Mouse (Mus musculus): Measurements from ENCODE around the gene Tbc1d14.

Gene Tbc1d14

GRCm38 (mm10) chr5:36553886-36554285 is 39.2 kb downstream of the Tbc1d14 start:
- DNase-seq (ENCODE audit: low spot score in 2 of 2): no peak

GRCm38 (mm10) chr5:36553056-36553606 is 39.9 kb downstream of the Tbc1d14 start:
- no peak for DNase-seq (ENCODE audit: low spot score in 2 of 2)

DNA sequence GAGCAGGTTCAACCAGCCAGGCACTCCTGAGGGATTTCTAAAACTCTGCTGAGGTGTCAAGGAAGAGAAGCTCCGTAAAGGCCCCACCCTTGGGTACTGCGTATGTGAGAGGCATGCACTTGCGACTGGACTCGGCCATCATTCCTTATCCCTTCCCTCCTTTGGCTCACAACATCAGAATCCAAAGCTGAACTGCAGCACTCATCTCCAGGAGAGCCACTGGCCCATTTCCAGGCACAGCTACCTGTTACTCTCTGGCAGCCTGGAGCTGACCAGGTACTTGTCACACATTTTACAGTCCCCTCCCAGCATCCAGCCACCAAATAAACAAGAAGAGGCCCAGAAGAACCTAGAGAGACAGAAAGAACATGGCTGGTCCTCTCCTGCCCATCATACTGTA is 40.7 kb downstream of the Tbc1d14 start:
- no peak for DNase-seq (ENCODE audit: low spot score in 2 of 2)

- no peak for DNase-seq (ENCODE audit: low spot score in 2 of 2)
Observed at GRCm38 (mm10) chr5:36549243-36549642, 43.8 kb downstream of the Tbc1d14 start.

DNA sequence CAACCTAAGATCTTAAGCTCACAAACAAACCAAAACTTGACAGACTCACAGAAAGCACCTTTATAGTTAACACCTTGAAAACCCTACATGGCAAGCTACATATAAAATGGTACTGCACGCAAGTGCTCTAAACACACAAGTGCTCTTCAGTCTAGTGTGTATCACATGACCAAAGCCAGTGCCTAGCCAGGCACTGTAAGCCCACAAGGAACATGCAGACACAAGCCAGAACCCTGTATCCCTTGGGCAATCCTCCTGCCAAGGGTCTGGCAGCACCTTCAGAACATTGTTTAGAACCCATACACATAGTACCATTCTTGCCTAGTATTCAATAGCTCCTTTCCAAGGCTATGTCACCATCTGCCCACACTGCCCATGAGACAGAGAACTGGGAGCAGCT is 48.3 kb downstream of the Tbc1d14 start:
- DNase-seq (ENCODE audit: low spot score in 2 of 2): no peak

DNA sequence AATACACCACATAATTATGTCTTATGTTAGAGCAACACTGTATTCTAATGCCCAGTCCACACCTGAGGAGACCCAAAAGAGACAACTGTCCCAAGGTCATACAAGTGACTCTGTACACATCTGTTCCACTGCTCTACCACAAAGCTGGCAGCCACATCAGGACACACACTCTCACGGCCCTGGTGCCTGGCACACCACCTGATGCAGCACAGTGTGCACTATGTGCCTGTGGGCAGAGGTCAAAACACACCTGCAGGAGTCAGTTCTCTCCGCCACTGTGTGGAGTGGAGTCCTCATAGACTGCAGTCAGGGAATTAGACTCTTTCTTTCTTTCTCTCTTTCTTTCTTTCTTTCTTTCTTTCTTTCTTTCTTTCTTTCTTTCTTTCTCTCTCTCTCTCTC is 52.1 kb downstream of the Tbc1d14 start:
- no peak for DNase-seq (ENCODE audit: low spot score in 2 of 2)

GRCm38 (mm10) chr5:36538576-36539187 is 54.4 kb downstream of the Tbc1d14 start:
- DNase-seq (ENCODE audit: low spot score in 2 of 2): no peak

- no peak for DNase-seq (ENCODE audit: low spot score in 2 of 2)
Observed at GRCm38 (mm10) chr5:36536424-36536823, 56.7 kb downstream of the Tbc1d14 start.

- no peak for DNase-seq (ENCODE audit: low spot score in 2 of 2)
Observed at GRCm38 (mm10) chr5:36535438-36536176, 57.5 kb downstream of the Tbc1d14 start.

DNA sequence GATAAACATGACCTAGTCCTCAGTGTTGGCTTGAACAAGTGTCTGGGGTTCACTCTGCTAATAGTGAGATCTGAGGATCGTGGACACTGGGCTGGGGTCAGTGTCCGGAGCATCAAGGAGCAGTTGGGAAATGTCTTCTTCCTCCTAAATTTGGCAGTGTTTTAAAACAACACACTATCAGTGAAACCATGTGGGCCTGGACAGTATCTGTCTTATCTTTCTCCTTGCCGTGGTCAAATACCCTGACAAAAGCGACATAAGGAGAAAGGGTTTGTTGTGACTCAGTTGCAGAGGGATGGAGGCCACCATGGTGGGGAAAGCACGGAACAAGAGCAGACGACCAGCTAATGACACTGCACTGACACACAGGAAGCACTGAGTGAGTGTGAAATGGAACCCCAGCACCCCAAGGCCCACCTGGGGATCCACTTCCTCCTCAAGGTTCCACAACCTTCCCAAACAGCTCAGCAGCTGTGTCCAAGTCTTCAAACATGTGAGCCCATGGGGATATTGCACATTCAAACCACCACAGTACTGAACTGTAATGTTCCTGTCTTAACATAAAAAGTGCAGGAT is 58.5 kb downstream of the Tbc1d14 start:
- DNase-seq (ENCODE audit: low spot score in 2 of 2): no peak

DNA sequence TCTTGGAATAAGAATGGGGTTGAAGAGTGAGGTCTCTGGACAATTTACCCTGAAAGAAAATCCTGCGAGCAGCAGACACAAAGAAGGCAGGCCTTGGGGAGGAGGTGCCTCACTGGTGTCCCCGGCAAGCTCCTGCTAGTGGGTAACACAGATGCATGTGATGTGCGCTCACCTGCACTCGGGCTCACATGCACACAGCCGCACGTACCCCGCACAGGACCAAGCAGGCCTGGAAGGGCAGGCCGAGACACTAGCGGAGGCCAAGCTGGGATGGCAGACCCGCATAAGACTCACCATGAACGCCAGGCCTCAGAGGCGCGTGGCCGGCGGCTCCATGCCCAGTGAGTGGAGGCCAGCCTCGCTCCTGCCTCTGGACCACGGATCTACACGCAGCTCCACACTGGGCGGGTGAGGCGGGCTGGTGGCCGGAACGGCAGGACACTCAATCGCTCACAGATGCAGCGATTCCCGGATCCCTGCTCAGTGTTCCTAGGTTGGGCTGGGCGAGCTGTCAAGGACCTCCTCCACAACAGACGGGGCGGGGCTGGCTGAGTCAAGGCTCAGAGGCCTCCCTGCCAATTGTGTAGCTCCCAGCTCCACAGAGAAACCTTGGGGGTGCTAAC is 62.8 kb downstream of the Tbc1d14 start:
- peak; percentile 91 to 94 for DNase-seq (ENCODE audit: low spot score in 2 of 2)

- DNase-seq (ENCODE audit: low spot score in 2 of 2): no peak
Observed at GRCm38 (mm10) chr5:36529698-36530097, 63.4 kb downstream of the Tbc1d14 start.

DNA sequence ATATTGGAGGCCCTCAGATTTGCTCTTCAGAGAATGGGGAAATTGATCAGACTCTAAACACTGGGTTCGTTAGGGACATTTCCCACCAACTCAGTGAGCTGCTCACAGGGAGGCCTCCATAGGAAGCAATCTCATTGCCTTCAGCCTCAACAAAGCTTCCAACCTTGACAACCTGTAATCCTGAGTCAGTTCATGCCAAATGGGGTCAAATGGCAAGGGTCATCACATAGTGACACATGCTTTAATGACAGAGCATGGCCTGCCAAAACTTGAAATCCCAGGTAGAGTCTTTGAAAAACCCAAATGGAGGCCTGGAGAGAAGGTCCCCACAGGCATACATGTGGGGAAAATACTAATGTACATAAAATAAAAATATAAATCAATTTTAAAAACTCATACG is 66.2 kb downstream of the Tbc1d14 start:
- no peak for DNase-seq (ENCODE audit: low spot score in 2 of 2)

GRCm38 (mm10) chr5:36526274-36526673 is 66.8 kb downstream of the Tbc1d14 start:
- no peak for DNase-seq (ENCODE audit: low spot score in 2 of 2)

DNA sequence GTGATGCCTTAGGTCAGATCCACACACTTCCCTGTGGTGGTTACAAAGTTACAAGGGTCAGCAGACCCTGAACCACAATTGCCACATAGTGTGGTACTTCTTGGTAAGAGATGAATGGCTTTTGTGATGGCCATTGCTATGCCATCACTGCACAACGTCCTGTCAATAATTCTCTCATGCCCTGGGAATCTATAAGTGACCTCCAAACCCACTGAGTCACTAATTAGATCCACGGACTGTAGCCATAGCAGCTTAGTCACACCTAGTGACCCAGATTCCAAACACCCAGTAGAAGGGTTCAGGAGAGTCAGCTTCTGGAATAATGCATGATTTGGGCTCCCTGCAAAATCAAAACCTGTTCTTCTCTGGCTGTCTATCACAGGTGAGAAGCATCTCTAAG is 67.9 kb downstream of the Tbc1d14 start:
- no peak for DNase-seq (ENCODE audit: low spot score in 2 of 2)

- DNase-seq (ENCODE audit: low spot score in 2 of 2): no peak
Observed at GRCm38 (mm10) chr5:36523219-36523703, 69.8 kb downstream of the Tbc1d14 start.

DNA sequence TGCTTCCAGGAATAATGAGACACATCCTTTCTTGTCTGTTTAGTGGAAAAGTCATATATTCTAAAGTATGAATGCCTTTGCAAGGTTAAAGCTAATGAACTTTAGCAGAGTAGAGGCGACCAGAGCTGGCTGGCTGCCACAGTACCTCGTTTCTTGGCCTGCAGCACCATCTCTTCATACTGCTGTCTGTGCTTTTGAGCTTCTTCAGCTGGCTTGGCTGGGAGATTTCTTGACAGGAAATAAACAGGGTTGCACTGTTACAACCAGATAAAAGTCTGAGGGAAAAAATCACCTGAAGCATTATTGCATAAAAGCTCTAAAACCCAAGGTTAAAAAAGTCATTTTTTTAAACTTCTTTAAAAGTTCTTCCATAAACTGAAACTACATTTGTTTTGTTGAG is 70.3 kb downstream of the Tbc1d14 start:
- no peak for DNase-seq (ENCODE audit: low spot score in 2 of 2)

DNA sequence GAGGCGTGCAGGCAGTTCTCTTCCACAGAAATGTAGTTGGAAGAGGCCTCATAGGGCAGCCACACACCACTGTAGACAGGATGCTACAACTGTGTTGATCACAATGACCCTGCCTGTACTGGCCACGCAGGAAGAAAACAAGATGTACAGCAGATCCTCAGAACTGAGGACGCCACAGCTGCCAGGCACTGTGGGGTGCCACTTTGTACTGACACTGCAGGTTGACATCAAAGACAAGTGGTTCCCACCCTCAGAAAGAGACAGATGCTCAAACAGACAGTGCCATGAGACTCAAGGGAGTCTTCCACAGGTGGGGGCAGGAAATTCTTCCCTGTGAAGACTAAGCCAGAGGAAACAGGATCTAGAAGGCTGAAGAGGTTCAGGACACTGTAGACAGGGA is 73.3 kb downstream of the Tbc1d14 start:
- DNase-seq (ENCODE audit: low spot score in 2 of 2): no peak

DNA sequence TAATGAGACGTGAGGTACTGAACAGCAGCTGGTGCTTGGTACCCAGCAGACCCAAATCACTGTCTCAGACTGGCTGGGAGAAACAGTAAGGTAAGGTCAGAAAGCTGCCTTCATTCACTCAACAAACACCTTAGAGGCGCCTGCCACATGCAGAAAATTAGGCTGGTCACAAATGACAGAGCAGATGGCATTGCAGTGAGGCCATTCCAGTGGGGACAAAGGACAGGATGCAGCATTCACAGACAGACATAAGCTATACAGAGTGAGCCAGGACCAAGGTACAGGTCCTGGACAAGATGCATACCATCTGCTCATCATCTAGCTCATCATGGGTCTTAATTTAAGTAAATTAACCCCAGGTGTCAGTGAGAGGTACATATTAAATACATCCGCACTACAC is 75.5 kb downstream of the Tbc1d14 start:
- DNase-seq (ENCODE audit: low spot score in 2 of 2): no peak

DNA sequence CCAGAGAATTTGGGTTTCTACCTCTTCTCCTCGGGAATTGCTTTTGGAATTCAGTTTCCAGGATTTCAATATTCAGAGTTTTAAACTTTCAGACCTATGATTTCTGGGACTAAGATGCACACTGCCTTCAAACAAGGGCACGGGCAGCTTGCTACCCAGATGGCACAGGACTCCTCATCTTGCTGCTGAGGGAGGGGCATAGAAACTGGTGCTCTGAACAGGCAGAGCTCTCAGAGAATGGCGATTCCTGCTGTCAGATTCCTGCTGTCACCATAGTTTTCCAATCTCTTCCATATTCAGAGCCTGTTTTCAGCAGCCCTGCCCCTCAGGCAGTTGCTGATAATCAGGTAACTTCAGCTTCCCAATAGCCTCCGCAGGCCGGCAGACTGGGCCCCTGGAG is 77.5 kb downstream of the Tbc1d14 start:
- DNase-seq (ENCODE audit: low spot score in 2 of 2): no peak

- DNase-seq (ENCODE audit: low spot score in 2 of 2): no peak
Observed at GRCm38 (mm10) chr5:36515126-36515525, 78.0 kb downstream of the Tbc1d14 start.

DNA sequence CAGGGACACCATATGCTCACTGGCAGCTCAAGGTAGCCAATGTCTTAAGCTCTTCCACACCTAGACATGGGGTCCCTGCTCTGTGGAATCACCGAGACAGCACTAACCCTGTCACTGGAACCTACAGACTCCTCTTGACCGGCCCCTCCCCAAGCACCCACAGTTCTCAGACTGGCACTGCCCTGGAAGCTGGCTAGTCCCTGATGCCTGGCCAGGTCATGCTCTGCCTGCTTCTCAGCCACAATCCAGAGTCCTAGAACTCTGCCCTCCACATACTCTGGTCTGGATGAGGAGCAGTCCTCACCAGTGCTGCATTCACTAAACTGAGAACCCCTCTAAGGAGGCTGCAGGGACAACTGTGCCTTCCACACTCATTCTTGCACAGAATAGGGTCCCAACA is 82.1 kb downstream of the Tbc1d14 start:
- no peak for DNase-seq (ENCODE audit: low spot score in 2 of 2)
